Mouse (Mus musculus): Measurements from ENCODE around the gene Gpr39. TPM values are rescaled to one million over a fixed set of nuclear protein-coding genes. Genes with fewer than 3 reads are reported as not detected.

The Gpr39 gene
- polyA plus RNA-seq, 1 experiment: not detected

DNA sequence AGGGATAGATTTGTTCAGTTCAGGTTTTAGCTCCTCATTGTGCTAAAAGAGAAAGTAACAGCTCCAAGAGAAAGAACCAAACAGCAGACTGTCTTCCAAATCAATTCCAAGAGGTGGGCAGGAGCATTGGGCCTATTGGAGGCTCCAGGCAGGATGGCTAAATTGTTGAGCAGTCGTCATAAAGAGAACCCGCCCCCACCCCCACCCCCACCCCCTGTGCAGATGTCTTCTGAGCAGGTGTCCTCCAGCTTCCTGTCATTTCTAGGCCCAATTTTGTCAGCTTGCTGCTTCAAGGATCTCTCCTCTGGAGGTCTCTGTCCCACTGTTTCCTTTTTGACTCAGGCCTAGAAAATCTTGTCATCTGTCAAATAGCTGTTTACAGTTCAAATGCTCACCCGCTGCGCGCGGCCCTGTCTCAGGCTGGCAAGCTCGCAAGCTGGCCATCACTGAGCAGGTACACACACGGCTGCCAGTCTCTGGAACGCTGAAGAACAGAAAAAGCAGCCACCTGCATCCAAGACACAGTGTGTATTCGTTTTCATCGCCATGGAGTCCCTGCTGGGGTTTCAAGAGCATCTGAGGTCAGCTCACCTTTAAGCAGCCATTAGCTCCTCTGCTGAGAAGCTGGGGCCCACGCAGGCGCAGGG, 163.1 kb downstream of the Gpr39 start:
- Histone ChIP-seq H3K9me3 (no peaks in the 10 kb centered on the region), H3K4me1 (no peaks in the 10 kb centered on the region), H3K36me3 (replicated peaks; ENCODE audit: low read length) (no peaks in the 10 kb centered on the region), H3K27me3 (replicated peaks) (no peaks in the 10 kb centered on the region), H3K4me3 (replicated peaks) (no peak overlapping the region)
- TF ChIP-seq GATA1 (IDR thresholded peaks at IDR 0.05; ENCODE audit: borderline replicate concordance, low read length): no peak
- no peak for TF ChIP-seq FLI1 (IDR thresholded peaks at IDR 0.05; ENCODE audit: low read length)

DNA sequence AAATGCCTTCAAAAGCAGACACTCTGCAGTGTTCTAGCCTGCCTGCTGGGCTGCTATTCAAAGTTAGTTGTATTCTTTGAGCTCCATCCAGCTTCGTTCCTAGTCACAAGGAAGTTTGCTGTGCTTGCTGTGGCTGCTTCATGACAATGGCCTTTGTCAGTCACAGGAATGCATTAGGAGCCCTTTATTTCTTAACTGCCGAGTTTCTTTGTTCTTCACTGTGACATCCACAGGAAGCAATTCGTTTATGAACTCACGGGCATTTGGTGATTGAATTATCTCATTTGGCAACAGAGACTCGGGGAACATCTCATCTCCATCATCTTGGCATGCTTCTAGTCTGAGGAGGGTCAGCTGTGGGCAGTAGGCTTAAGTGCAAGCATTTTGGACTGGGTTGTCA, 177.9 kb downstream of the Gpr39 start:
- no peak overlapping the region for H3K4me3 ChIP-seq (replicated peaks)
- TF ChIP-seq FLI1 (IDR thresholded peaks at IDR 0.05; ENCODE audit: low read length) (no peak), GATA1 (IDR thresholded peaks at IDR 0.05; ENCODE audit: borderline replicate concordance, low read length) (no peak)
- no peaks in the 10 kb centered on the region for H3K4me1 ChIP-seq
- H3K9me3 ChIP-seq: no peaks in the 10 kb centered on the region
- H3K36me3 ChIP-seq (replicated peaks; ENCODE audit: low read length): no peaks in the 10 kb centered on the region
- no peaks in the 10 kb centered on the region for H3K27me3 ChIP-seq (replicated peaks)

DNA sequence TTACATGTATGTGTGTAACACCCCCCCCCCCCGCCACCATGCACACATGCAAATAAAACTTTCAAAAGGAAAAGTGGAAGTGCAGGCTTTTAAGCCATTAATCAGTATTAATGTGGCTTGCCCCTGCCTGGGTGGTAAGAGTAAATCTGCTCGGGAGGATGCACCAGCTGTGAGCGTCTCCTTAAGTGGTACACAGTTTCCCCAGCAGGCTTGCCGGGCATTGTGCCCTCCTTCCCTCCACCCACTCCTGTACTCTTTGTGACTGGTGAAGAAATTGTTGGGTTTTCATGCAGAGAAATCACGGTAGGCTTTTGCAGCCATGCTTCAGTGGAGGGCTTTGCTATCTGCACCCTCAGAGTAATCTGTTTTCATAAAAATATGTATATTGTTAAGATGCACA, 181.8 kb downstream of the Gpr39 start:
- Histone ChIP-seq H3K27me3 (replicated peaks) (no peaks in the 10 kb centered on the region), H3K36me3 (replicated peaks; ENCODE audit: low read length) (no peaks in the 10 kb centered on the region), H3K4me1 (no peaks in the 10 kb centered on the region), H3K9me3 (peaks cover 5% of the 10 kb centered on the region; the same call in 1 of the 2 replicates), H3K4me3 (replicated peaks) (no peak overlapping the region)
- TF ChIP-seq GATA1 (IDR thresholded peaks at IDR 0.05; ENCODE audit: borderline replicate concordance, low read length): no peak
- TF ChIP-seq FLI1 (IDR thresholded peaks at IDR 0.05; ENCODE audit: low read length): no peak

DNA sequence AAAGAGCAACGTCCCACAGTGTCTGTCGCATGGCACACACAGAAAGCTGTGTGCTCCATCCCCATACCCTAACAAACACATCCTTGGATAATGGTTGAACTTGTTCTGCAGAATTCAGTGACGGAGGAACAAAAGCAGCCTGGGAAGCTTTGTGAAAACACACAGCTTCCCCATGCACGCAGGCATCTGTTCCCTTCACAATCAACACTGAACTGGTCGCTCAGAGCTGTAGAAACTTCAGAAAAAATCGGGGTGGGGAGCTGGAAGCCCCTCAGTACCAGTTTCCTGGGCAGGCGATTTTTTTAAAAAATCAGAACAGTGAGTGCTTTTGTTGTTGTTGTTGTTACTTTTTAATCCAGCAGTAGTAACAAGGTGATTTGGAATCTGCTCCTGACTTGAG, 193.3 kb downstream of the Gpr39 start:
- H3K4me1 ChIP-seq: no peaks in the 10 kb centered on the region
- H3K4me3 ChIP-seq (replicated peaks): no peak overlapping the region
- H3K9me3 ChIP-seq: peaks cover 18% of the 10 kb centered on the region
- H3K36me3 ChIP-seq (replicated peaks; ENCODE audit: low read length): no peaks in the 10 kb centered on the region
- TF ChIP-seq FLI1 (IDR thresholded peaks at IDR 0.05; ENCODE audit: low read length): no peak
- TF ChIP-seq GATA1 (IDR thresholded peaks at IDR 0.05; ENCODE audit: borderline replicate concordance, low read length): no peak
- H3K27me3 ChIP-seq (replicated peaks): no peaks in the 10 kb centered on the region

DNA sequence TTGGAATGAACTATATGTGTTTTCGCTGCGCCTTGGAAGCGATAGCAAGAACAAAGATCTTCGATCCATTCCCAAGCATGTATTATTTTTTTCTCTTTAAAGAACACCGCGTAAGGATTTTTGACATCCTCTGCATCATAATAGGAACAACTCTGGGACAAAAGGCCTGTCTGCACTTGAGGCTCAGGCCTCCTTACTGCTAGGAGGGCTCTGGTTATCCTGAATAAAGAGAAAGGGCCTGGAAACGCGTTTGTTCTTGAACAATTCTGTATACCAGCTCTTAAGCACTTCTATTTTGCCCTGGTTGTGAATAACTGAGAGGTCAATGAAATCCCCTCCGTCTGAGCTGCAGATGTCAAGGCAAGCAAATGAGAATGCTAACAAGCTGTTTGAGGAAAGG, 216.4 kb downstream of the Gpr39 start:
- no peaks in the 10 kb centered on the region for H3K27me3 ChIP-seq (replicated peaks)
- TF ChIP-seq FLI1 (IDR thresholded peaks at IDR 0.05; ENCODE audit: low read length) (no peak), GATA1 (IDR thresholded peaks at IDR 0.05; ENCODE audit: borderline replicate concordance, low read length) (no peak)
- no peaks in the 10 kb centered on the region for H3K36me3 ChIP-seq (replicated peaks; ENCODE audit: low read length)
- peaks cover 9% of the 10 kb centered on the region; the same call in 1 of the 2 replicates for H3K9me3 ChIP-seq
- H3K4me1 ChIP-seq: no peaks in the 10 kb centered on the region
- H3K4me3 ChIP-seq (replicated peaks): no peak overlapping the region

DNA sequence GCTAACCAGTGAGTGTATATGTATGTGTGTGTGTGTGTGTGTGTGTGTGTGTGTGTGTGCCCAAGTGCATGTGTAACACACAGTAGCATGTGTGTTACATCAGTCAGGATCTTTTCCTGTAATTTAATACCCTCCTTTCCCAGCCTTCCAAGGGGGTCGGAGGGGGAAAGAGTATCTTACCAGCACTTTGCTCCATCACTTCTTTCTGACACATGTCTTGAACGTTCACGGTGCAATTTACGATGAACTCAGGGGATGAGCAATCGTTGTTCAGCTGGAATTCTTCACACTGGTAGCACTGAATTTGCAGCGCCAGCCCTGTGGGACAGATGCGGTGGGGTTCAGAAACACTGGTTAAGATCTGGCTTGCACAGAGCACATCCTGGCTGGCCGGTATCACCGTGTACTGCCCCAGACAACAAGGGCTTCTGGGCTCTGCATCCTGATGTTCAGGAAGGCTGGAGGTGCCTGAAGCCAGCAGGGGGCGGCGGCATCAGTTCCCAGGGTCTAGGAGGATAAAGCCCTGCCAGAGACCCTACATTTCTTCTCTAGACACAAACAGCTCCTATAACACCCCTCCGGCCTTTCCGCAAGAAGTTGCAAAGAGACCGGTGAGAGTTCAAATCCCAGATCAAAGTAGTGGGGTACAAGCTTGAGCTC, 233.5 kb downstream of the Gpr39 start:
- Histone ChIP-seq H3K36me3 (replicated peaks; ENCODE audit: low read length) (no peaks in the 10 kb centered on the region), H3K4me1 (peaks cover 21% of the 10 kb centered on the region), H3K27me3 (replicated peaks) (peaks cover 46% of the 10 kb centered on the region), H3K9me3 (no peaks in the 10 kb centered on the region), H3K4me3 (replicated peaks) (no peak overlapping the region)
- TF ChIP-seq GATA1 (IDR thresholded peaks at IDR 0.05; ENCODE audit: borderline replicate concordance, low read length) (no peak), FLI1 (IDR thresholded peaks at IDR 0.05; ENCODE audit: low read length) (no peak)

DNA sequence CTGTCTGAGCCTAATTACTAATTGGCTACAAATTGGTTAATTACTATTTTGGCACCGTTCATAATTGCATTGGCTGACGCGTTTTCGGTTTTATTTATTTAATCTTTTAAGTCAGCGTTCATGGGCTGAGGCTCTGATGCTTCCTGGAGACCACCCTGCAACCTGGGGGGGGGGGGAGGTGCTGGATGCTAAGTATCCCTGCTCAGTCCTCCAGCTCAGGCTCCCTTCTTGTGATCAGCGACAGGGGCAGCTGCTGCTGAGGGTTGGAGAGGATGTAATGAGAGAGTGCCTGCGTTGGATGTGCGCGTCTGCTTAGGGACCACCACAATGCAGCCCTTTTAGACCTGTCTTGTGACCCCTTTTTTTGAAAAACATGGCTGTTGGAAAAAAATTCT, 234.1 kb downstream of the Gpr39 start:
- Histone ChIP-seq H3K9me3 (no peaks in the 10 kb centered on the region), H3K4me3 (replicated peaks) (peak overlapping the region; percentile 75), H3K27me3 (replicated peaks) (peaks cover 46% of the 10 kb centered on the region), H3K4me1 (peaks cover 21% of the 10 kb centered on the region), H3K36me3 (replicated peaks; ENCODE audit: low read length) (no peaks in the 10 kb centered on the region)
- TF ChIP-seq GATA1 (IDR thresholded peaks at IDR 0.05; ENCODE audit: borderline replicate concordance, low read length): no peak
- no peak for TF ChIP-seq FLI1 (IDR thresholded peaks at IDR 0.05; ENCODE audit: low read length)

DNA sequence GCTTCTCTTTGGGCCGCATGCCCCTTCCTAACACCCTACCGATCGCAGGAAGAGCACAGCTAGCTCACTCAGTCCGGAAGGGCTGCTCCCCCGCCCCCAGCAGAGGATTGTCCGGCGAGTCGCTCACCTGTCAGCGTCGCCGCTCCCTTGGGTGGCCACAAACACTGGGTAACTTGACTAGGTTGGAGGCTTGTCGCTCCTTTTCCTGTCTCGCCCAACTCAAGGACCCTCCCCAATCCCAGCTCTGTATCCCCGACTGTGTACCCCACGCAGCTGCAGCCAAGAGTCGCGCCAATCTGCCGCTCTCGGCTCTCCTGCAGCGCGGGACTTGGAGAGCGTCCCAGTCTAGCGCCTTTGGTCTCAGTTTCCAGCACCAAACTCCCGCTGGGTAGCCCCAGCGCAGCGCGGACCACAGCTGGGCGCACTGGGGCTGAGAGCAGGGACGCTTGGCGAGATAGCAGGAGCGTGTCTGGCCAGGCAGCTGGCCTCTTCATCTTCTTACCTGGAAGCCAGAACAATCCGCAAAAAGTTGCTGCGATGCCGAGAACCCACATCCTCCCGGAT, 234.6 kb downstream of the Gpr39 start:
- TF ChIP-seq FLI1 (IDR thresholded peaks at IDR 0.05; ENCODE audit: low read length) (no peak), GATA1 (IDR thresholded peaks at IDR 0.05; ENCODE audit: borderline replicate concordance, low read length) (no peak)
- Histone ChIP-seq H3K4me1 (peaks cover 21% of the 10 kb centered on the region), H3K36me3 (replicated peaks; ENCODE audit: low read length) (no peaks in the 10 kb centered on the region), H3K9me3 (no peaks in the 10 kb centered on the region), H3K4me3 (replicated peaks) (peak overlapping the region; percentile 82), H3K27me3 (replicated peaks) (peaks cover 46% of the 10 kb centered on the region)

DNA sequence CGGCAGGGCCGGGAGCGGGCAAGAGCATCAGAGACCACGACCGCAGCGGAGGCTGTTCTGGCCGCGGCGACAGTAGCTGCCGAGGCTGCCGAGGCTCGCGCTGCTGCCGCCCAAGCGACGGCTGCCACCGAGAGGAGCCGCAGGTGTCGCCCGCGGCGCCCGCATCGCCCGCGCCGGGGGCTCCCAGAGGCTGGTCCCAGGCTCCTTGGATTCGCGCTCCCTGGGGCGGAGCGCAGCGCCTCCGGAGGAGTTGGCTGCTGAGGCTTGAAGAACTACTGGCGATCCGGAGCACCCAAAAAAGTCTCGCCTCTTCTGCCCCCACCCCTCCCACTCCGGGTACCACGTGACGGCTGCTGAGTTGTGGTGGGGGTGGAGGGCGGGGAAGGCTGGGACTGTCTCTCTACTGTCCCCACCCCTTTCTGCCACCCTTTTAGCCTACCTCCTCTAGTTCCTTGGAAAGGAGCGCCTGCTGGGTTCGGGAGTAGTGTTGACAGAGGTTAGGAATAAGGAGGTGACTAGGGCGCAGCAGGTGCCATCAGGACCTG, 235.2 kb downstream of the Gpr39 start:
- H3K9me3 ChIP-seq: no peaks in the 10 kb centered on the region
- peaks cover 21% of the 10 kb centered on the region for H3K4me1 ChIP-seq
- H3K27me3 ChIP-seq (replicated peaks): peaks cover 46% of the 10 kb centered on the region
- TF ChIP-seq FLI1 (IDR thresholded peaks at IDR 0.05; ENCODE audit: low read length) (no peak), GATA1 (IDR thresholded peaks at IDR 0.05; ENCODE audit: borderline replicate concordance, low read length) (no peak)
- peak overlapping the region; percentile 82 for H3K4me3 ChIP-seq (replicated peaks)
- no peaks in the 10 kb centered on the region for H3K36me3 ChIP-seq (replicated peaks; ENCODE audit: low read length)

All from megakaryocyte, embryonic 14.5 days (primary cell).